Mouse (Mus musculus) cortical plate, adult 2 months (tissue): ENCODE data around the gene Gm49601.

ENCODE experiments used
- CTCF ChIP-seq: fragments of 200-500 bp; IDR thresholded peaks from 2 replicates; pipeline ENCODE4 v1.5.1; 2011; ENCODE audit warnings: mild to moderate bottlenecking, control low read depth, low read length; ENCODE audit not compliant: insufficient read depth; ENCODE audit errors: extremely low read depth
- POLR2A ChIP-seq: fragments of 200-500 bp; IDR thresholded peaks from 2 replicates; pipeline ENCODE4 v1.6.1; 2011; ENCODE audit warnings: mild to moderate bottlenecking, low read length, control low read depth; ENCODE audit not compliant: insufficient read depth; ENCODE audit errors: extremely low read depth

DNA sequence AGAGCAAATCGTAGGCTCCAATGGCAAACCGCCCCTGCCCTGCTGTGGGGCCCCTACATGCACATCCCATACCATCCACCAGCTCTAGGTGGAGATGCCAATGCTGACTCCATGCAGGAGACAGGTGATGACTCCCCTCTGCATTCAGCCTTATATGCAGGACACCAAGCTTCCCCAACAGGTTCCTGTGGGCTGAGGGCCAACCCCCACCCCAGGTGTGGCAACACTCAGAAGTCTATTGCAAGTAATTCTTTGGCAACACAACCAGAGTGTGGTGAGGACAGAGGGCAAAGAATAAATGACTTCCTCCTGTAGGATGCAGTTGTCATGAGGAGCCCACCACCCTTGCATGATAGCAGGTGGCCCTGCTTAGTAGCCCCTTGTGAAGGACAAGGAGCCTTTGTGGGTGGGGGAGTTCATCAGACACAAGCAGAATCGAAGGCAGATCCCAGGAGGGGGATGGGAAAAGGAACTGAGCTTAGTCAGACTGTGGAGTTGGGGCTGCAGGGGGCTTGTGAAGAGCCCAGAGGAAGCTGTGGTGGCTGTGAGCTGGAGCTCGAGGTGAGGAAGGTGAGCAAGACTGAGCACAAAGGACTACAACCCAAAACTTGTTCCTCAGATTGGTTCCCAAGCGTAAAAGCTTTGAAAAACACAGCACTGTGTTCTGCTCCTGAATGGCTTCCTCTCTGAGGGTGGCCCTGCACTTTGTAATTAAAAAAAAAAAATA is 29.3 kb upstream of the Gm49601 start:
- TF ChIP-seq POLR2A = no peak
- no peak for TF ChIP-seq CTCF
